ENCODE assay signal across 12 mouse cellular contexts in genomic region chr3:151417688-151418572, GRCm38 (mm10). TPM values are rescaled to one million over a fixed set of nuclear protein-coding genes. Genes with fewer than 3 reads are reported as not detected.
DNase-seq lines count a peak whose midpoint lies in the region; ATAC-seq and TF ChIP-seq lines count a peak whose summit lies in the region.
"Had no signal": no experiment of that assay in that cellular context is flagged by ENCODE, and none has a peak within 500 bp of the region (broad histone marks: within the 10 kb centered on the region; RNA-seq: fewer than 3 reads in every experiment).

No protein-coding gene starts in this region.

- H3K4me1 ChIP-seq in forebrain, postnatal 0 days (ENCODE audit: insufficient read depth), result no peaks in the 10 kb centered on the region
- no peaks in the 10 kb centered on the region for H3K4me1 ChIP-seq in forebrain, embryonic 10.5 days
- no peaks in the 10 kb centered on the region for H3K4me1 ChIP-seq in kidney, adult 2 months (ENCODE audit: control insufficient read depth, insufficient read depth, low read length)
- H3K4me1 ChIP-seq: limb, embryonic 13.5 days had no signal

- no peaks in the 10 kb centered on the region for H3K36me3 ChIP-seq in forebrain, postnatal 0 days (ENCODE audit: insufficient read depth)
- H3K36me3 ChIP-seq in forebrain, embryonic 10.5 days (replicated peaks), result no peaks in the 10 kb centered on the region
- H3K36me3 ChIP-seq in kidney, adult 2 months (ENCODE audit: control insufficient read depth, insufficient read depth, low read length), result no peaks in the 10 kb centered on the region
- H3K36me3 ChIP-seq: limb, embryonic 13.5 days had no signal

- no peak overlapping the region for H3K9ac ChIP-seq in forebrain, postnatal 0 days
- H3K9ac ChIP-seq: limb, embryonic 13.5 days had no signal

- H3K4me3 ChIP-seq in forebrain, postnatal 0 days (ENCODE audit: low read depth, low read length), result no peak overlapping the region
- H3K4me3 ChIP-seq in forebrain, embryonic 10.5 days, result no peak overlapping the region
- no peak overlapping the region for H3K4me3 ChIP-seq in kidney, adult 2 months (ENCODE audit: insufficient read depth, low read depth, low read length)
- H3K4me3 ChIP-seq: limb, embryonic 13.5 days; megakaryocyte, embryonic 14.5 days had no signal

- intact Hi-C loops in left cerebral cortex, postnatal 10 days (cut with DNase I), result no loop called here

- no peak for TF ChIP-seq CTCF in forebrain, postnatal 0 days (IDR thresholded peaks at IDR 0.05; ENCODE audit: low read depth)
- TF ChIP-seq CTCF in kidney, adult 2 months (conservative IDR thresholded peaks at IDR 0.05; ENCODE audit: insufficient read depth, insufficient read length, low read depth, low read length), result no peak
- TF ChIP-seq CTCF in brain, embryonic 14.5 days (IDR thresholded peaks at IDR 0.05; ENCODE audit: borderline replicate concordance, extremely low read depth, insufficient read depth, insufficient read length), result no peak

- H3K4me2 ChIP-seq in forebrain, postnatal 0 days (ENCODE audit: low read depth), result no peak overlapping the region
- H3K4me2 ChIP-seq: limb, embryonic 13.5 days had no signal

- no peaks in the 10 kb centered on the region for H3K27me3 ChIP-seq in forebrain, postnatal 0 days (ENCODE audit: insufficient read depth, low read length)
- H3K27me3 ChIP-seq in forebrain, embryonic 10.5 days (ENCODE audit: poor library complexity, severe bottlenecking), result no peaks in the 10 kb centered on the region
- no peaks in the 10 kb centered on the region for H3K27me3 ChIP-seq in kidney, adult 2 months (replicated peaks; ENCODE audit: control insufficient read depth, insufficient read depth, low read length)
- H3K27me3 ChIP-seq: megakaryocyte, embryonic 14.5 days had no signal

- 0 out of 2 replicates have a peak, but pooled peaks have one; percentile 32 for ATAC-seq in forebrain, postnatal 0 days

- no peaks in the 10 kb centered on the region for H3K9me3 ChIP-seq in forebrain, postnatal 0 days (ENCODE audit: low read length)
- no peaks in the 10 kb centered on the region for H3K9me3 ChIP-seq in forebrain, embryonic 10.5 days
- H3K9me3 ChIP-seq: limb, embryonic 13.5 days; megakaryocyte, embryonic 14.5 days had no signal

- DNase-seq in forebrain, postnatal 0 days, result peak; percentile 11
- DNase-seq in forebrain, embryonic 10.5 days (ENCODE audit: extremely low spot score, low spot score), result no peak
- DNase-seq in kidney, adult 2 months, result peak; percentile 44
- DNase-seq in kidney, adult 11 months, result no peak
- peak; percentile 55 for DNase-seq in brain, embryonic 14.5 days (ENCODE audit: low read depth)
- DNase-seq in mesoderm, embryonic 11.5 days (ENCODE audit: low read depth, low spot score), result peak; percentile 22
- DNase-seq in left cerebral cortex, adult 8-10 months (ENCODE audit: low spot score in 2 of 2), result no peak
- no peak for DNase-seq in left cerebral cortex, postnatal 10 days (ENCODE audit: extremely low spot score in 1 of 2, low spot score in 2 of 2)
- DNase-seq: lung, adult 2 months had no signal

- no peak for TF ChIP-seq POLR2A in kidney, adult 2 months (IDR thresholded peaks at IDR 0.05; ENCODE audit: low read depth, low read length)
- TF ChIP-seq POLR2A in brain, embryonic 14.5 days (IDR thresholded peaks at IDR 0.05; ENCODE audit: borderline replicate concordance, extremely low read depth, insufficient read depth, insufficient read length, poor library complexity, severe bottlenecking), result no peak

- H3K27ac ChIP-seq in forebrain, postnatal 0 days (ENCODE audit: low read depth, low read length), result no peak overlapping the region
- H3K27ac ChIP-seq in forebrain, embryonic 10.5 days, result no peak overlapping the region
- peak overlapping the region; percentile 44; the same call in 1 of the 2 replicates for H3K27ac ChIP-seq in kidney, adult 2 months (ENCODE audit: insufficient read depth, low read depth, low read length)
- H3K27ac ChIP-seq: limb, embryonic 13.5 days had no signal

- 71% methylated on average over 12 of the region's 12 CpGs for WGBS in forebrain, postnatal 0 days
- 88% methylated on average over 12 of the region's 12 CpGs for WGBS in forebrain, embryonic 10.5 days
- WGBS in kidney, adult 2 months, result 46% methylated on average over 12 of the region's 12 CpGs

RNA-seq across cellular contexts. Expression of gene Adgrl4, which starts 19.8 kb away (rescaled TPM):
- 17.2 and 31.7 TPM in 2 replicates for total RNA-seq in forebrain, postnatal 0 days (2014; rRNA removed)
- 9.7 and 11.9 TPM in 2 replicates for polyA plus RNA-seq in forebrain, postnatal 0 days (2015; fragmentation: Nextera tagmentation; extraction: Ambion mirVana)
- polyA plus RNA-seq in forebrain, embryonic 10.5 days (2016; fragmentation: Nextera tagmentation; extraction: Ambion mirVana), result 4.1 and 4.8 TPM in 2 replicates
- polyA plus RNA-seq in kidney, adult 2 months (2012; rRNA removed), result 27.1 and 35.1 TPM in 2 replicates
- polyA plus RNA-seq in brain, embryonic 14.5 days (2012; rRNA removed), result 5.5 and 10.2 TPM in 2 replicates
- total RNA-seq in left cerebral cortex, adult 8-10 months (2022), result 10 to 100 TPM; 17.8 to 24.3 (median 19.1) TPM
- 10 to 100 TPM; 18.8 to 21.6 TPM for total RNA-seq in left cerebral cortex, postnatal 10 days (2021)
- polyA plus RNA-seq: C2C12 had no signal

Comparison
In these comparisons a context has a peak if more than half of its experiments do, and no peak if none do; other contexts are left out.
1. DNase-seq: peak in forebrain, postnatal 0 days (single experiment), kidney, adult 2 months (single experiment), brain, embryonic 14.5 days (single experiment) and mesoderm, embryonic 11.5 days (single experiment); none in forebrain, embryonic 10.5 days (single experiment), kidney, adult 11 months (single experiment), left cerebral cortex, adult 8-10 months (0 of 2) and left cerebral cortex, postnatal 10 days (0 of 2).